Mouse (Mus musculus) embryo, embryonic 10.5 days (tissue): ENCODE measurements at regions not wholly inside any gene's neighbourhood (a gene's known extent, or its start where the extent isn't known, plus 50 kb on each side); places are given as distances from the start of the nearest gene placed in this dataset.

Experiments used
- DNase-seq: peaks from one replicate; pipeline ENCODE4 v3.0.0-alpha.2; 2015; ENCODE audit warnings: low spot score

DNA sequence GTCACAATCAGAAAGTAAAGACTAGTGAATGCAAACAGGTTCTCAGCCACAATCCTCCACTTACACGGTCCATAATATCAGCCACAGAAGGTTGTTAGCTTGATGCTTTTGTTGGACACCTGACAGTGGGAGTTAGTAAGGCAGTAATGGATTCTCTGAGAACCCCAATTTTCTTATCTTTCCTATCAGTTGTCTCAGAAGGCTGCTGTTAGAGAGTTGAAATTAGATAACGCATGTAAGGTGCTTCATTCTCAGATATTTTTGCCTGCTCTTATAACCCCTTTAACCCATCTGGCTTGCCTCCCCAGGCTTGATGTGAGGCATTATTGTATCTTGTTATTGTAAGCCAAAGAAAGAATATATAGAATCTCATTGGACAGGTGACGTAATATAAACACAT, 63.0 kb upstream of the Ube2e3 start:
- DNase-seq: no peak

- DNase-seq: no peak
These were observed 64.4 kb upstream of the Ube2e3 start for GRCm38 (mm10) chr2:78803543-78803942.

DNA sequence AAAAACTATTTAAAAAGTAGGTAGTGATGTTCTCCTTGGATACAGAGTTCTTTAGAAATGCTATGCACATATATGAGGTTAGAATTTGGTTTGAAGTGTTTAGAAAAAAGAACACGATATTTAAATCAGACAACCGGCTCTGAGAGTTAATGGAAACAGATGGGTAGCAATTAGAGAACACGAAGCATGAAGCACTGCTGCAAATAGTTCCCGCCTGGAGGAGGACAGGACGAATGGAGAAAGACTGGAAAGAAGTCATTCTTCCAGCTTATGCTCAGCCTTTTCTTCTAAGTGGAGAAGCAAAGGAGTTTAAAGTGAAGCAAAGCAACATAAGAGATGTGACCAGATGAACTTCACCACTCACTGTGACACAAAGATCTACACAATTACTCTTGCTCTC, 72.5 kb upstream of the Ube2e3 start:
- DNase-seq: no peak

GRCm38 (mm10) chr2:78794734-78795133, 73.2 kb upstream of the Ube2e3 start:
- DNase-seq: no peak

GRCm38 (mm10) chr2:78789124-78789523, 78.8 kb upstream of the Ube2e3 start:
- no peak for DNase-seq

DNA sequence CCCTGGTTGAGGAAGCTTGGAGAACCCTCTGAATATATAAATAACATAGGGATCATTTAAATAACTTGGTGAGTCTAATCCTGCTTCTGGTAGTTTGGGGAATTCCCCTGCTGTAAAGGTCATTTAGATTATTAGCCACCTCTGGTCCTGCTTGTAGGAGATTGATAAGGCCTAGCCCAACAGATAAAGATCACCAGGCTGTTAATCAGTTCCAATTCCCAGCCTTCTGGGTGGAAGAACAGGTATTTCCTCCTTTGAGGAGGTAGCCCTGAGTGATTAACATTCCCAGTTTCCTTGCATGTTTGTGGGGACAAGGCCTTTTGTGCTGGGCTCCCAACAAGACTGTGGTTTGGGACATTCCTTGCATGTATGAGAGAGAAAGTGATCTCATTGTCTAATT, 79.7 kb upstream of the Ube2e3 start:
- no peak for DNase-seq

DNA sequence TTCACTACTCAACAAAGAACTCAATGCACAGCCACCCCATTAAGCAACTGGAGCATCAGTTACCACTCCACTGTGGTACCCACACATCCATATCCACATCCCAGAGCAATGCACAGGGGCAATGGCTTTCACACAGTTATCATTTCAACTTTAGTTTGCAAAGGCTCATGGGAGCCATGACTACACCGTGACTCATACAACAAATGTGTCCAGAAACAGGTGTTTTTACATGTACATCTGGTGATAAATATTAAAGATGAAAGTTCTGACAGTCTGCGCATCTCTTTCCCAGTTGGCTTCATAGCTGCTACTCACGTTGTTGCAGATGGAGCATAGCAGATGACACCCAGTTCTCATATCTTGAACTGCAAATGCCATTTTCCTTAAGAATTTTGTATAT, 88.0 kb upstream of the Ube2e3 start:
- DNase-seq: no peak

DNA sequence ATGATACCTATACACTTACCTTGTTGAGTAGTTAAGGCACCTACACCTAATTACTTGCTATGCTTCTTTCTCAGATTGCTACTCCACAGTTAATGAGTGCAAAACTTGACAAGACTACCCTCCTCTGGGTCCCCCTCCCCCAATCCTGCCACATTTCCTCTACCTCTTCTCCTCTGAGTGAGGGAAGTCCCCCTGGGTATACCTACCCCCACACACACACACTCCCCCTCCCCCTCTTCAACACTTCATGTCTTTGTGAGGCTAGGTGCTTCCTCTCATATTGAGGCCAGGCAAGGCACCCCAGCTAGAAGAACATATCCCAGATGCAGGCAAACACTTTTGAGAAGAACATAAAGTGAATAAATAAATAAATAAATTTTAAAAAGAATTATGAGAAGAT, 90.3 kb upstream of the Ube2e3 start:
- DNase-seq: no peak

- DNase-seq: no peak
These were observed 113.6 kb upstream of the Ube2e3 start for GRCm38 (mm10) chr2:78754362-78754761.

GRCm38 (mm10) chr2:78753918-78754317, 114.0 kb upstream of the Ube2e3 start:
- no peak for DNase-seq

DNA sequence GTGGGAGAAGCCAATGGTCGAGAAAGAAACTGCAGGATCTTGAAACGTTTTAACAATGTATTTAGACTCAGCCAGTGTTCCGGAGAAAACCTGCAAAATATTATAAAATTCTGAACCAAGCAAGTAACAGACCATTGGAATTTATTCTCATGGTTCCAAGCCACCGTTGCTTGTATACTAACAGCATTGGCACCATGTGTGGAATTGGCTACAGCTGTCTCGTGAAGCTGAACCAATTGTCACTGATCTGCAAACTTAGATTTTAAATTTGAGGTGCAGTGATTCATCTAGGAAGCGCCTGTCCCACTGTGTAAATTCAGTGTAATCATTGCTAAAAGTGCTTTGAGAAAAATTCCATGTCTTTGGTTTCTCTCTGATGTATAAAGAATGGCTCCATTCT, 137.8 kb upstream of the Ube2e3 start:
- DNase-seq: no peak

DNA sequence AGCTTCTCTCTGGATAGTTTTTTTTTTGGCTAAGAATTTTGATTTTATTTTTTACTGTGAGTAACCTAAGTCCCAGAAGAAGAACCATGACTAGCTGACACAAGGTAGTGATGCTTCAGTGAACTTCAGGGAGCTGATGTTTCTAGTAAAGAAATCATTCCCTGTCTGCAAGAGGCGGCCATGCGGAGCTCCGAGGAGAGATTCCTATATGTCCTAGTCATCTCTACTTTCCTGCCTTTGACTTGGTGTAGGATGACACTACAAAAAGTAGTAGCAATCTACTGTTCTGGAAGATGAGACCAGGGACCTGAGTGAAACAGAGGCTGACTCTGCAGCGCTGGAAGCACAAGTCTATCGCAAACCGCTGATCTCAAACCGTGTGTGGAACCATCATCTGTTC, 141.9 kb upstream of the Ube2e3 start:
- no peak for DNase-seq

DNA sequence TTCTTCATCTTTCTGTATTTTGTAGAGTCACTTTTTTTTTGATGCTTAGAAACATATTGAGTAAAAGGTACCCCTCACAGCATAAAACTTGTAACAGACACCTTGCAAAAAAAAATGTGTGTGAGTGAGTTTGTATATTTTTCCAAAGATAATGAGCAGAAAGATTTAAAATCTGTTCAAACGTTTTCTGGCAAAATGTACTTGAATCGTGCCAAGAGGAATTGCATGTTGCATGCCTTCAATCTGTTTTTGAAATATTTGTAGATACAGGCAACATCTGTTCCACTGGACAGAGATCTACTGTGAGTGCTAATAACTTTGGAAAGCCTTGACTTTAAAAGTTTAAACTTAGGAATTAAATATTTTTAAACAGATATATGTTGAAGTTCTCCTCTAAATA, 143.5 kb upstream of the Ube2e3 start:
- no peak for DNase-seq

GRCm38 (mm10) chr2:78723423-78723822, 144.5 kb upstream of the Ube2e3 start:
- no peak for DNase-seq

GRCm38 (mm10) chr2:78722739-78723138, 145.2 kb upstream of the Ube2e3 start:
- DNase-seq: no peak

DNA sequence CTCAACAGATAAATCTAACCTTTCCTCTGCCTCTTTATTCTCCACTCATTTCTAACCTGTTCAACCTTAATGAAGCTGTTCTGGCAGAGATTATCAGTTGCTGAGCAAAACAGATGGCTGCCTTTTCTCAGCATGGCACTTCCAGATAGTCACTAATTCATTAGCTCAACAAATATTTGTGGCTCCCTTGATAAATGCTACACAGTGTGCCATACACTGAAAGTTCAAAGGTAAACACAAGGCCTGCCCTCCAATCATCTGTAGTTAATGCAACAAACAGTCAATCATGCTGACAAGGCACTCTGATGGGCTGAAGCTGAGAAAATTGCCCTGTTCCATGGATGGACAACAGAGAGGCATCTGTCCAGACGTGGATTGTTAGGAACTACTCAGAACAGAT, 149.4 kb upstream of the Ube2e3 start:
- DNase-seq: peak; percentile 38

DNA sequence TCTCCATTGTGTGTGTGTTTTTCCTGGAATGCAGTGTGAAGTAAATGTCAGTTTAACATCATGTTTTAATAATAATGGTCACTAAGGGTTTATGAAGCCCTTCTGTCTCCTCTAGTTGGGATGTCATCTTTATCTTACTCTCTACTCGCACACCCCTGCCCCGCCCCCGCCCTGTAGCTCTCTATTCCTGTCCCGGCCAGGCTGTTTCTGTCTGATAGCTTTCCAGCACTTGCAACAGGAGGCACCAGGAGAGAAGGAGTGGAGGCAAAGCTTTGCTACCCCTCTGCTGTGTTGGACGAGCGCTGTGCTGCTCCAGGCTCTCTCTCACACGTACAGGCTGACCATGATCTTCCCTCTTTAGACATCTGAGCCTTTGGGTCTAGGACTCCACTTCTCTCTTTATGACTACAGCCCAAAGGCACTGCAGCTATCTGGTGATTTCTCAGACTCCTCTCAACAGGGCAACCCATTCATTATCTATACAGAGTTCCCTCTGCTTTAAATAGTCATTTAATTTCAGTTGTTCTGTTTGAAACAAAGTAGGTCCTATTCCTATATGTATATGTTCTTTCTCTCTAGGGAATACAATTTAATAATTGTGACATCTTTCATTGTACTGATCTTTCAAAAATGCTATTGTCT, 151.6 kb upstream of the Ube2e3 start:
- no peak for DNase-seq

DNA sequence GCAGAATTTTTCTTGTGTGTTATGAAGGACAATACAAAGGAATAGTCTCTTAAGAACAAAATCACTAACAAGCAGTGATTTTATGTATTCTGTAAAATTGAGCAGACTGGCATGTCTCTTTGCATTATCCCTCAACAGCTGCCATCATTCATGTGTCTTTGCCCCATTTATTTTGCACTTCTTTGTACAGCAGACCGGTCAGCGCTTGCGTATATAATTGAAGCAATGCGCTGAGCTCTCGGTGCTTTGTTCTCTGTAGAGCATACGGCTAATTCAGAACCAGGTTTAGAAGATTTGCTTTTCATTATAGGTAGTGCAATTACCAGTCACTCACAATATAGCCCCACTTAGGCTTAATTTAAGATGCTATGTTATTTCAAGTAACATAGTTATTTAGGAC, 173.1 kb upstream of the Ube2e3 start:
- DNase-seq: peak; percentile 28

DNA sequence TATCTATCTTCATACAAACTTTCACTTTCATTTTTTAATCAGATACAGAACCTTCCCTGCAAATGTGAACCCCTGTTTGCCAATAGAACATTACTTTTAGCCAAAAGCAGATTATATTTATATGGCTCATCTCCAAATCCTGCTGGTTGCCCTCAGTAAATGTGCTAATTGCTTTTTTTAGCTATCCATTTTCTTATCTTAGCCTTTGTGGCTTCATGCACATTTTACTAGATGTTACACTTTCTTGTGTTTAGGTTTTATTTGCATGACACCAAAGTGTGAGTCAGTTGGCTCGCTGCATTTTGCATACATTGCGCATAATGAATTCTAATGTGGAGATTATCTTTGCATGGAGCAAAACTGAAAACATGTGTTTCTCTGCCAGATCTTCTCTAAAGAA, 211.3 kb upstream of the Ube2e3 start:
- no peak for DNase-seq

GRCm38 (mm10) chr2:78655156-78655855, 212.6 kb upstream of the Ube2e3 start:
- DNase-seq: peak; percentile 34

DNA sequence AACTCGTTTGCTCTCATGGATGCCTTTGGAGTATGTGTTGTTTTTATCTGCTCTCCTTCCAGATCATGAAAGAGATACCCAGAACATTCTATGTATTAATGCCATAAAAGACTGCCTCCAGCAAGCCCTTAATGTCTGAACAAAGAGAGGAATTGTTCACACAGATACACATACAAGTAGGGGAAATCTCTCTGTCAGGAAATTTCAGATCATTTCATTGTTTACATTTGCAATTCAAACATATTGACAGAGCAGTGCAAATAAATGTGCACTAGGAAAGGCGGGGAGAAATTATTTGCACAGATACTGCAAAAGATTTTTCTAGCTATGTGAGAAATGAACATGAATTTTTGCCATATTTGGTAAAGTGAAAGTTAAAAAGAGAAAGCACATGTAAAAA, 216.4 kb upstream of the Ube2e3 start:
- DNase-seq: no peak

DNA sequence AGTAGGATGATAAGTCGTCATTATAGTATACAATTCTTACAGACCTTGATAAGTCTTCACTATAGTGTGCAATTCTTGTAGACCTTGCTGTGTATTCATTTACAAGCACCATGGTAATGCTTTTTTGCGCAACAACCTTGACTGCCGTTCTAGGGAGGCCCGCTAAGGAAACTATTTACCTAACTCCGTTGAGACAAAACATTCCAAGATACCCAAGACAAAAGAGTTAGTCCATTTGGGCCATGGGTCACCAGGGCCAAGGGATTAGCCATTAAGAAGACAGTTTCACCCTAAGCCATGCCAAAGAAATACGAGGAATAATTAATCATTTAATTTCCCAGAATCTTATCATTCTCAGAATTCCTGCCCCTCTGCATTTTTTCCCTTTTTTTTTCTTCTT, 227.6 kb upstream of the Ube2e3 start:
- DNase-seq: no peak

GRCm38 (mm10) chr2:78625264-78625663, 242.7 kb upstream of the Ube2e3 start:
- no peak for DNase-seq

- no peak for DNase-seq
These were observed 261.5 kb upstream of the Ube2e3 start for GRCm38 (mm10) chr2:78606388-78606787.
